Mouse (Mus musculus): ENCODE data around the gene Myrf.
"Not testable (repeated sequence)": the region's sequence is repeated elsewhere in the genome, so short reads cannot be mapped to it uniquely, and the experiment has no call there.

The Myrf gene

DNA sequence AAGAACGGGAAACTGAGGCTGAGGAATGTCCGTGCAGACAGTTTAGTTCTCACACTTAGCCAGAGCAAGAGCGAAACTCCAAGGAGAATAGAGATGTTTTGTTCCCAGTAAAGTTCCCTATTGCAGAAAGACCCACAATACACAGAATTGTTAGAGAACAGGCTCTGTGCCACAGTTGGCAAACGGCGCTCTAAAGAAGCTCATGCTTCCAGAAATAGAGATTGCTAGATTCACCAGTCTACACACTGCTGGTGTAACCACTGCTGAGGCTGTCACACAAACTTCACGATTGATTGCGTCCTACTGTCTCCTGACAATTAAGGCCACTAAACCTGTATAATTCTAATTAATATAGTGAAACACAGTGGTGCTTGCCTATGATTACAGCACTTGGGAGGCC, 59.3 kb downstream of the Myrf start:
- no peak for DNase-seq (ENCODE audit: low read depth, low spot score)

DNA sequence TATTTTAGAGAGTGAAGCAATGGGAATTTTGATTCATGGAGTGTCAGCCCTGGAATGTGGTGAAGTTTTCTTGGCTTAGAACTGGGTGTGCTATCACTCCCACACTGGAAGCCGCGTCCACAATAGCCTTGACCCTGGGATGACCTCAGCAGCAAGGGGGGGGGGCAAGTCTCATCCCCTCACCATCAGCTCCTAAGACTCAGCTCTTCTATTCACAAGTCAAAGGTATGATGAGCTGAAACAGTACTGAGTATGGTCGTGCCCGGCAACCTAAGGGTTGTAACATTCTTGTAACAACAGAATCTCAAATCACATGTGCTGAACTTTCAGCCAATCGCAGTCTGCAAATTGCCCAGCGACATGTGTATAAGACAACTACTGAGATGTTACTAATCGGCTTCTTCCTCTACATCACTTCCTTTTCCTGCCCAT, 63.6 kb downstream of the Myrf start:
- no peak for DNase-seq (ENCODE audit: low read depth, low spot score)

DNA sequence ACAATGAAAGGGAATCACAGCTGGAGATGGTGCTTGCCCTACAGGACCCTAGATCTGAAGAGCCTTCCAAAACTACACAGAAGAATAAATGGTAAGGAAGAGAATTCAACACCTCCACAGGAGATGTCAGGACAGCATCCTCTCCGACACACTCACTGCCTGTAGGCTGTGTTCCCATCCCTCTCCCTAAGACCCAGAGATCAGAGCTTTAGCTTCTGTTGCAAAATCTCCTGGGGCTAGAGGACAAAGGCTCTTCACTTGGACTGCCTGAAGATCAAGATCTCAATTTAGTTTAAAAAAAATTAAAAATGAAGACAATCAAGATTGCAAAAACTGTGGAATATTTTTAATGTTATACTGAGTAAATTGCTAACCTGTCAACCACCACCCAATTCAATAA, 64.1 kb downstream of the Myrf start:
- DNase-seq (ENCODE audit: low read depth, low spot score) = no peak

DNA sequence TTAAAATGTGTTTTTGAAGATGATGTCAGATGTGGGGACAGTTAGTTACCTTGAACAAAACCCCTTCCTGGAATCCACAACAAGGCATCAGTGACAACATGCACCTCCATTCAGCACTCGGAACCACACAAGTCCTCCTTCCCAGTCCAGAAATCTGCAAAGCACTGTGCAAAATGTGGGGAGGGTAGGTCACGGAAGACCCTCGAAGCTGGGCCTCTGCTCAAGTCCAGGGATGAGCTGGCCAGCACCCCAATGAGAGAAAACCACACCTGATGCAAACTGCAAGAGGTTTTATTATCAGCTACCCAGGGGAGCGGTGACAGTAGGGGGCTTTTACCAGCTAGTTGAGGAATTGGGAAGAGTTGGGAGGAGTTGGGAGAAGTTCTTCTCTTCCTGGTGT, 65.6 kb downstream of the Myrf start:
- DNase-seq (ENCODE audit: low read depth, low spot score) = no peak

DNA sequence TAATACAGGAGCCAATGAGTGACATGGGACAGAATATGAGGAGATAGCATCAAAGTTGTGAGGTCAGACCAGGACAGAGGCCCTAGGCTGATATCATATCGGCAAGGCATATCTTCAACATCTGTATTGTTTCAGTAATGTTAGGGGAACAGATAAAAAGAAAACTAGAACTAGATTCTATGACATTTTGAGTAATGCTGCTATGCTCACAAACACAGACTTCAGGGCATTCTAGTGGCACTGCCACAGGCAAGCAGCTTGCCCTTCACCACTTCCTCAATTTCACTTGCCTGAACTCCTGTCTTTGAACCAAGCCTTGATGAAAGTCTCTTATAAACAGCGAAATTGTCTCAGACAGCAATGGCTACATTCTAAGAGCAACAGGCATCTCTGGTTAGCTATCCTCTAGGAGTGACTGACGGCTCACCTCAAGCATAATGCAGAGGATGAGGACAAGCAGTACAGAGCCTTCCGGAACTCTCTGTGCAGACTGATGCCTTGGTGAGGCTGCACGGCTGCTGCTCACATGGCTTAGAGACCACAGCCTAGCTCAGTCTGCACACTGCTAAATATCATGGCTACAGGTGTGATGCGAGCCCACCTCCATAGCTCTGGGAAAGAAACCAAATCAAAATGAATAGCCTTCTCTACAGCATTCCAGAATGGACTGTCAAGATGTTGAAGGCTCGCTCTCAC, 66.6 kb downstream of the Myrf start:
- no peak for DNase-seq (ENCODE audit: low read depth, low spot score)

DNA sequence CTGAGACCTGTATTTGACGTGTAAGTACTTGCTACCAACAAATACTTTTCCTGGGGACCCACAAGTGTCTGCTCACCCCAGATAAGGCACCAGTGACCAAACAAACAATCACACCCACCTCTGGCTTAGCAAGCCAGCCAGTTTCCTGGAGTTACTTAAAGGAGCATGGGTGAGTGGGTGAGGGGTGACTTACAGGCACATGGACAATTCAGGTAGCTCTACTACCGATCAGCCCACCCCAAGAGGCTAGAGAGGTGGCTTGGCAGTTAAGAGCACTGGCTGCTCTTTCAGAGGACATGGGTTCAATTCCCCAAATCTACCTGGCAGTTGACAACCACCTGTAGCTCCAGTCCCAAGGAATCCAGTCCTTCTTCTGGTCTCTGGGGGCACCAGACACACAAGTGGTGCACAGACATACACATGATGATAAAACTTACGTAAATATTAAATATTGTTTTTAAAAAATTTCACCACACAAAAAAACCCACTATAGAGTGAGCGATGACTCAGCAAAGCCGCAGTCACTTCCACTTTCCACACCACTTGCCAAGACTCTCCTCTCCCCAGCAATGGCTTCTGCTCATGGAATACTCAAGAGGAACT, 67.3 kb downstream of the Myrf start:
- DNase-seq (ENCODE audit: low read depth, low spot score) = peak; percentile 70

DNA sequence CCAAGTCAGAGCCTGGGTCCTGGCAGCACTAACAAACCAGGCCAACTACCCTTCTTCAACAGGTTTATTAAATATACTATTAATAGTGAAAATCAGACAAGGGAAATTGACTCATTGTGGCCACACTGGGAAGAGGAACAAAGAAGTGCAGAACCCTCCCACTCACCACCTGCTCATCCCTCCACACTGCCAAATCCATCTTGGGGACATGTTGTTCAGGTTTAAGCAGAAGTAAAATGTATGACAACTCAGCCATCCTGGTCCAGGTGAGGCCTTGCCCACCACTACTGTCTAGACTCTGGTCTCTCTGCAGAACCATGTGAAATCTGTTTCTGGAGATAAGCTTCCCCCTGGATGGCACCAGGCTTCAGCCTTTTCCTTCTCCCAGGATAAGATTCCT, 68.7 kb downstream of the Myrf start:
- DNase-seq (ENCODE audit: low read depth, low spot score) = no peak

DNA sequence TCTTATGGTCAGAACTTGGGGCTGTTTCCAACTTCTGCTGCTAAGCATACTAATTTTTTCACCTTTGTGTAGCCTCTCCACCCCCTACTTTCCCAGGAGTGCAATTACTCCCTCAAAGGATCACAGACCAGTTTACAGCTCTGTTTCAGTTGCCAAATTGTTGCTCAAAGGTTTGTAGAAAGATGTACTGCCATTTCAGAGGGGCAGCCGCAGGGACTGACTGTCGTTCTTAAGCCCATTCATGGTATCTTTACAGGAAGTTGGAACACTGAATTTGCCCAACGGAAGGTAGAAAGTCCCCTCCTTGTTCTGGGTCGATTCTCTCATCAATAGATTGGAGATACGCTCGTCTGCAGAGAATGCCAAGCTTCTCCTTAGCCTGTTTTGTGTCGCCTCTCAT, 69.2 kb downstream of the Myrf start:
- no peak for DNase-seq (ENCODE audit: low read depth, low spot score)

DNA sequence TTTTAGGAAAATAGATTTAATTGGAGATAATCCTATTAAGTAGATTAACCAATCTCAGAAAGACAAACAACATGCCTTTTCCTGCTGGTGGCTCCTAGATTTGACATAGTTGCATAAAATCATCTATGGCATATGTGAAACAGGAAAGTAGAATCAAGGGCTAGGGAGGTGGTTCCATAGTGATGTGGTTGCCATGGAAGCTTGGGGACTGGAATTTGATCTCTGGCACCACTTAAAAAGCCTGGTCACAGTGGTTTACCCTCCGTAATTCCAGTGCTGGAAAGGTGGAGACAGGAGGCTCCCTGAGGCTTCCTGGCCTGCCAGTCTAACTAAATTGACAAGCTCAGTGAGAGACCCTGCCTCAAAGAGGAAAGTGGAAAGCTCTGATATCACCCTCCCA, 70.1 kb downstream of the Myrf start:
- no peak for DNase-seq (ENCODE audit: low read depth, low spot score)

DNA sequence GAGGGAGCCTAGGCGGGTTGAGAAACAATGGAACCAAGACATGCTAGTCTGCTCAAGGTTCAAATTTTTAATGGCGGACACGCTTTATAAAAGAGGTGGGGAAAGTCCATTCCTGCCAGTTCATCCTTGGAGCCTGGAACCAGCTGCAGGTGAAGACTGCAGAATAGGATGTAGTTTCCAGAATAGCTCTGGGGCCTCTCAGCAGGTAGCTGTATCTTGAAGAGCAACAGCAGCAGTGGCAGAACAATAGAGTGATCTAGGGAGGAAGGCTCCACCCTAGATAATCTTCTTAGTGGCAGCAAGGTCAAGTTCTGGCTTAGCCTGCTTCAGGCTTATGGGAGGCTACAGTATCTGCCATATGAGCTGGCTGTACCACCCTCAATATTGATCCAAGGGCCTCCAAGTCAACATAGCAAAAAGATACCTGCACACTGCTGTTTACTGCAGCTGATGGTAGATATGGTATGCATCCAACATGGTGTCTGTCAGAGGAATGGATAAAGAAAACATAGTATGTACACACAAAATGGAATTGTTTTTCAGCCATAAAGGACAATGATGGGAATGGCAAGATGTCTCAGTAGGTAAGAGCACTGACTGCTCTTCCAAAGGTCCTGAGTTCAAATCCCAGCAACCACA, 70.7 kb downstream of the Myrf start:
- not testable (repeated sequence) for DNase-seq (ENCODE audit: low read depth, low spot score)

DNA sequence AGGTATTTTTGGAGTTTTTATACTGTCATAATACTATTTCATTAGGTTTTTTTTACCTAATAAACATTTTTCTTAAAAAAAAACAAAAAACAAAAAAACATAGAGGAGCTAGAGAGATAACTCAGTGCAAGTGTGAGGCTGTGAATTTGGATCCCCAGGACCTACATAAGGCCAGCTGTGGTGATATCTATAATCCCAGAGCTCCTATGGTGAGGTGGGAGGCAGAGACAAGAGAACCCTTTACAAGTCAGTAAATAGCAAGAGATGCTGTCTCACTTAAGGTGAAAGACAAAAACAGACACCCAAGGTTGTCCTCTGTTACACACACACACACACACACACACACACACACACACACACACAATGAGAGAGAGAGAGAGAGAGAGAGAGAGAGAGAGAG, 71.4 kb downstream of the Myrf start:
- no peak for DNase-seq (ENCODE audit: low read depth, low spot score)

DNA sequence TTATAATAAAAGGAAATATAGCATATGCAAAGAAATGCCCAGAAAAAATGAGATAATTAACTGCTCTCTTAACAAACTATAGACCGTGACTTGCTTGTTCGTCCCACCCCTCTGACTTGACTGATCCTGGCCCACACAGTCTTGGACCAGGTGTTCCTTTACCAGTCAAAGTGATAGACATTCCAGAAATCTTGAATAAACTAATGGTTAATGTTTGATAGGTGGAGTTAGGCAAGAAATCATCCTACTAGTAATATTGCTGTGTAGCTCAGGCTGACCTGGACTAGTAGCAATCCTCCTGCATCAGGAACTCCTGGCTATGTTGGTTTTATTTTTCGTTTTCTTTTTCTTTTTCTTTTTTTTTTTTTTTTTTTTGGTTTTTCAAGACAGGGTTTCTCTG, 72.1 kb downstream of the Myrf start:
- no peak for DNase-seq (ENCODE audit: low read depth, low spot score)

DNA sequence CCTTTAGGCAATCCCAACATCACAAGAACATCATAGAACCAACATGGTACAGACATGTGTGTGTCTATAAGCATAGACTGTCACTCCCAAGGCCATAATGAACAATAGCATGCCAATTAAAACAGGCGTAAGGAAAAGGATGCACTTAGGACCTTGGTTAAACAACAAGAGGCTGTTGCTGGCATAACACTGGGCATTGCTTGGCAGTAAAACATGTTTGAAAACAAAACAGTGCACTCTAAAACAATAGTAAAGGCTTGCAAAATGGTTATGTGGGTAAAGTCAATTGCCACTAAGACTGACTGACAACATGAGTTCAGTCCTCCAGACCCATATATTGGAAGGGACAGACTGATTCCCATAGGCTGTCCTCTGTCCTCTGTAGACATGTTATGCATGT, 72.6 kb downstream of the Myrf start:
- DNase-seq (ENCODE audit: low read depth, low spot score) = no peak

DNA sequence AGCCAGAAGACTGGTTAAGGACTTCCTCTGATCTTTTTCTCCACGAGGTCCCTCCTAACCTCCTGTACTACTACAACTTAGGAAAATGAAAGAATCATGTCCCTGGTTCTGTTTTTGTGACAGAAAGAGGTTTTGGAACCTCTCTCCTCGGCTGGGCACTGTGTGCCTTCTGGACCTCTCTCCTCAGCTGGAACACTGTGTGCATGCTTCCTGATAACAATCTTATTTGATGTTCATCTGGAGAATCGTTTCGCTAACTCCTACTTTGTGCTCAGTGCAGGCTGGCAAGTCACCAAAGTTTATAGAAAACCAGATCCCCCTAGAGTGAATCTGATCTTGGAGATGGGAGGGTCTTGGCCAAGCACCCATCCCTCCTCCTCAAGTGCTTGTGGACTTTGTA, 73.4 kb downstream of the Myrf start:
- DNase-seq (ENCODE audit: low read depth, low spot score) = no peak

DNA sequence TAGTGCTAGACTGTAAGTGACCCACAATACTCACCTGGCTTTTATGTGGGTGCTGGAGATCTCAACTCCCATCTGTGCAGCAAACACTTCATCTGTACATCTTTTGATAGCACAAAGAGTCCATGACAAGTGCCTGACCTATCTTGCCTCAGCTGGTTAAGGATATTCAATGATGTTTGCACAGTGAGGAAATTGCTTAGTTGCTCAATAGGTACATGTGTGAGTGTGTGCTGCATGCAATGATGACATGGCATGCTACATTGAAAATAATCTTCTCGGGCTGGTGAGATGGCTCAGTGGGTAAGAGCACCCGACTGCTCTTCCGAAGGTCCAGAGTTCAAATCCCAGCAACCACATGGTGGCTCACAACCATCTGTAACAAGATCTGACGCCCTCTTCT, 74.6 kb downstream of the Myrf start:
- DNase-seq (ENCODE audit: low read depth, low spot score) = not testable (repeated sequence)

DNA sequence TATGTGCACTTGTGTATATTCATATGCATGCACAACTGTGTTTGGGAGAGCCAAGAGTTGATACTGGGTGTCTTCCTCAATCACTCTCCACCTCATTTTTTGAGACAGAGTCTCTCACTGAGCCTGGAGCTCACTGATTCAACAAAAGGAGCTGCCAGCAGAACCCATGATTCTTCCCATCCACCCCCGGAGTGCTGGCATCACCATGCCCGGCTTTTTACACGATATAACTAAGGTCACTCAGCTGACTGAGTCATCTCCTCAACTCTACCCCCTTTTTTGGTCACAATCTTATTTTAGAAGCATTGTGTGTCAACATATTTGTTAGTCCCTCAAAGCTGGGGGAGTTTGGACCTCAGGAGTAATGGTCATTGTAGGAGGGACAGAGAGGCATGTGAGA, 76.7 kb downstream of the Myrf start:
- no peak for DNase-seq (ENCODE audit: low read depth, low spot score)
